Mouse (Mus musculus) olfactory bulb, adult 2 months (tissue): Measurements from ENCODE around the gene Serinc3.

Experiments
- CTCF ChIP-seq: fragments of 200-500 bp; IDR thresholded peaks from 2 replicates; pipeline ENCODE4 v1.5.1; 2012; ENCODE audit warnings: low read depth, mild to moderate bottlenecking, low read length, moderate library complexity; ENCODE audit not compliant: insufficient read depth
- POLR2A ChIP-seq: fragments of 200-500 bp; IDR thresholded peaks from 2 replicates; pipeline ENCODE4 v1.6.1; 2012; ENCODE audit warnings: mild to moderate bottlenecking, low read depth, low read length, moderate library complexity; ENCODE audit not compliant: insufficient read depth

- TF ChIP-seq POLR2A (peak; percentile 98), CTCF (peak; percentile 38; the same call in 1 of the 2 replicates)
These were observed at the start of gene Serinc3 for GRCm38 (mm10) chr2:163644575-163645385.
